Mouse (Mus musculus) lung, adult 2 months (tissue): Measurements from ENCODE around the gene Mfsd5.

ENCODE experiments used
- CTCF ChIP-seq: fragments of 200-500 bp; IDR thresholded peaks from 2 replicates; pipeline ENCODE4 v1.5.1; 2011; ENCODE audit warnings: mild to moderate bottlenecking, low read length, control low read depth; ENCODE audit not compliant: insufficient read depth
- POLR2A ChIP-seq: fragments of 200-500 bp; IDR thresholded peaks from 2 replicates; pipeline ENCODE4 v1.6.1; 2011; ENCODE audit warnings: low read depth, mild to moderate bottlenecking, control low read depth, low read length, borderline replicate concordance; ENCODE audit errors: extremely low read depth

GRCm38 (mm10) chr15:102279092-102279782 is at the start of gene Mfsd5:
- TF ChIP-seq CTCF (peak; percentile 26; the same call in 1 of the 2 replicates), POLR2A (peak; percentile 90)
